Mouse (Mus musculus): ENCODE data around the gene Mcm5. TPM values are rescaled to one million over a fixed set of nuclear protein-coding genes. Genes with fewer than 3 reads are reported as not detected.
A peak's percentile ranks its signal among the peaks of the same experiment; 100 is the strongest.

Gene Mcm5
- total RNA-seq, 1 experiment from 2014 or later: 325 TPM

DNA sequence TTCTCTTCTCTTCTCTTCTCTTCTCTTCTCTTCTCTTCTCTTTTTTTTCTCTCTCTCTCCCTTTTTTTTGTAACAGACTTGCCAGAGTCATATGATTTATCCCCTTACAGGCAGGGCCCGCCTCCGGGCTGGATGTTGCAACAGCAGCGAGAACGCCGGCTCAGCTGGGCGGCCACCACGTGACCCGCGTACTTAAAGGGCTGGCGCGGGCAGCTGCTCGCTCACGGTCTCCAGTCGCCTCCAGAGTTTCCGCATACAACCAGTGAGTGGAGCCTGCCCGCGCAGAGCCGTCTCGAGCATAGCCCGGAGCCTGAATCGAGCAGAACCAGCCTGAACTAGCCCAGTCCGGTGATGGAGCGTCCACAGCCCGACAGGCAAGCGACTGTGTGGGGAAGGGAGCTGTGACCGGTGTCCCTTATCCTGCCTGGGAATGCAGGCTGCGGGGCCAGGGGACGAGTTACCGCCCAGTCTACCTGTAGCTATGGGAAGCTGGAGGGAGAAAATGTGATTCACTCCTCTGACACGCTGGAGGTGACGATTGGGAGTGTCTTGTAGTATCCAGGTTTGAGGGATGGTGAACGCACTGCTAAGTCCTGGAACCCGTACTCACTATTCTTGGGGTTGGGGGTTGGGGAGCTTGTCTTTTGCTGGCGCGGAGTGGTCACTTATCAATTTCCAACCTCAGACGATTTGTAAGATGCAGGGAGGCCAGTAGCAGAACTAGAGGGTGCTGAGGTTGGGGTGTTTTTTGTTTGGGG is 15.8 kb upstream of the Mcm5 start, which contains the start of gene Hmox1:
TSS of gene Hmox1 (plus strand) at position 223 of the 758 bp plus-strand sequence.
- peak; percentile 92 for ATAC-seq (replicated peaks; ENCODE audit: low read depth, poor library complexity, severe bottlenecking)

DNA sequence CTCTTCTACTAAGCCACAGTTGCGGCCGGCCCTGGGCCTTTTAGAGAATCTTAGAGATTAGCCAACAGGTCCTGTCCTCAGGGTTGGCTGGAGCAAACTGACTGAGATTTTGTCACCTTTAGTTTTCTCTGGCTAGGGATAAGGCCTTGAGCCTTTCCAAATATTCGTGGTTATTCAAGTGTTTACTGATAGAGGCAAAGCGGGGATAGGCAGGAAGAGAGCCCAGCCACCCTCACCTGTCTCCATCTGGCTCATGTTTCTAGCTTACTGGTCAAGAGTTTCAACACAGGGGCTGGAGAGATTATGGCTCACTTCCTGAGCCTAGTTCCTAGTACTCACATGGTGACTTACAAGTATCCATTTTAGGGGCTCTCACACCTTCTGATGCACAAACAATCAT is 6.4 kb upstream of the Mcm5 start:
- ATAC-seq (replicated peaks; ENCODE audit: low read depth, poor library complexity, severe bottlenecking): no peak

GRCm38 (mm10) chr8:75103376-75103878 is 5.9 kb upstream of the Mcm5 start:
- ATAC-seq (replicated peaks; ENCODE audit: low read depth, poor library complexity, severe bottlenecking): no peak

GRCm38 (mm10) chr8:75108527-75109235 is 688 bp upstream of the Mcm5 start:
- ATAC-seq (replicated peaks; ENCODE audit: low read depth, poor library complexity, severe bottlenecking): peak; percentile 80

- no peak for ATAC-seq (replicated peaks; ENCODE audit: low read depth, poor library complexity, severe bottlenecking)
These were observed 724 bp downstream of the Mcm5 start for GRCm38 (mm10) chr8:75110093-75110492.

GRCm38 (mm10) chr8:75118505-75118904 is 9.1 kb downstream of the Mcm5 start:
- no peak for ATAC-seq (replicated peaks; ENCODE audit: low read depth, poor library complexity, severe bottlenecking)

DNA sequence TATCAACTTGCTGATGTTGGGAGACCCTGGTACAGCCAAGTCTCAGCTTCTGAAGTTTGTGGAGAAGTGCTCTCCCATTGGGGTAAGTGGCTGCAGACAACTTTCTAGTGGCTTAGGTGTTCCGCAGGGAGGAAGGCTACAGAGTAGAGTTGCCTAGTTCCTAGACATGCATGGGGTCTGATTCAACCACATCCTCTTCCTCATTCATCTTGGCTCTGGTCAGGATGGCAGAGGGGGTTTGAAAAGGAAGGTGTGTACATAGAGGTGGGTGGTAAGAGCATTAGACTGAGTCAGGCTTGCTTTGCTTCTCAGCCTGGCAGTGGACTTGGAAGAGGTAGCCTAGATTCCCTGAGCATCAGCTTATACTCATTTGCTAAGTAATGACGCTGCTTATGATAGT is 9.9 kb downstream of the Mcm5 start:
- peak; percentile 70 for ATAC-seq (replicated peaks; ENCODE audit: low read depth, poor library complexity, severe bottlenecking)

- ATAC-seq (replicated peaks; ENCODE audit: low read depth, poor library complexity, severe bottlenecking): peak; percentile 98
These were observed 10.4 kb downstream of the Mcm5 start for GRCm38 (mm10) chr8:75119747-75120146.

DNA sequence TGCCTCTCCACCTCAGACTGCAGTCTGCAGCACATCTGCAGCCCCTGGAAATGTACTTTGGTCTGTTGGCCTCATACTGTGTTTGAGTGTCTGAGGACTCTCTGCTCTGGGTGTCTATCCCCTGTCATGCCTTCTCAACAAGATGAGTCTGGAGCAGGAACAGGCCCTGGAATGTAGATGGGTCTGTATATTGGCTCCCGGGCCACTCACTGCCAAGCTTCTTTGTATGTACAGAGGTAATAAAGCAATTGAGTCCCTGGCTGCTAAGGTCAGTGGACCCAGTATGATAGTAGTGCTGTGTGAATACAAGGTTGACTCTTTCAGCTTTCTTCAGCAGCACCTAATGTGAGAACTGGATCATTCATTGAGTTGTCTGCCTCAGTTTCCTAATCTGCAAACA is 18.0 kb downstream of the Mcm5 start:
- no peak for ATAC-seq (replicated peaks; ENCODE audit: low read depth, poor library complexity, severe bottlenecking)

DNA sequence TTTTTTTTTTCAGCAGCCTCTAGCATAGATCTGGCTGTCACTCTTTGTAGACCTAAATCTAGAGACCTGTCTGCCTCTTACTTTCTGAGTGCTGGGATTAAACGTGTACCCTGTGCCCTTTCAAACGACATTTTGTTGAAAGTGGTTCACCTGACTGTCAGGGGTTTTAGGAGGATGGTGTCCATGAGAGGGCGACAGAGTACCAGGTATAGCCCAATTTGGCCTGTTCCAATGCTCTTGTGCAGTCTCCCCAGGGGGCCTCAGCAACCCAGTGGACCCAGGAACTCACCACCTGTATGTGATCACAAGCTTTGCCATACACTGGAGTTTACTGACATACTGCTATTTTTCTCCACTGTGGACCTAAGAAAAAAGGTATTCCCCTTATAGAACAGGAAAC is 23.1 kb downstream of the Mcm5 start:
- ATAC-seq (replicated peaks; ENCODE audit: low read depth, poor library complexity, severe bottlenecking): peak; percentile 71

GRCm38 (mm10) chr8:75133399-75133798 is 24.0 kb downstream of the Mcm5 start:
- no peak for ATAC-seq (replicated peaks; ENCODE audit: low read depth, poor library complexity, severe bottlenecking)

DNA sequence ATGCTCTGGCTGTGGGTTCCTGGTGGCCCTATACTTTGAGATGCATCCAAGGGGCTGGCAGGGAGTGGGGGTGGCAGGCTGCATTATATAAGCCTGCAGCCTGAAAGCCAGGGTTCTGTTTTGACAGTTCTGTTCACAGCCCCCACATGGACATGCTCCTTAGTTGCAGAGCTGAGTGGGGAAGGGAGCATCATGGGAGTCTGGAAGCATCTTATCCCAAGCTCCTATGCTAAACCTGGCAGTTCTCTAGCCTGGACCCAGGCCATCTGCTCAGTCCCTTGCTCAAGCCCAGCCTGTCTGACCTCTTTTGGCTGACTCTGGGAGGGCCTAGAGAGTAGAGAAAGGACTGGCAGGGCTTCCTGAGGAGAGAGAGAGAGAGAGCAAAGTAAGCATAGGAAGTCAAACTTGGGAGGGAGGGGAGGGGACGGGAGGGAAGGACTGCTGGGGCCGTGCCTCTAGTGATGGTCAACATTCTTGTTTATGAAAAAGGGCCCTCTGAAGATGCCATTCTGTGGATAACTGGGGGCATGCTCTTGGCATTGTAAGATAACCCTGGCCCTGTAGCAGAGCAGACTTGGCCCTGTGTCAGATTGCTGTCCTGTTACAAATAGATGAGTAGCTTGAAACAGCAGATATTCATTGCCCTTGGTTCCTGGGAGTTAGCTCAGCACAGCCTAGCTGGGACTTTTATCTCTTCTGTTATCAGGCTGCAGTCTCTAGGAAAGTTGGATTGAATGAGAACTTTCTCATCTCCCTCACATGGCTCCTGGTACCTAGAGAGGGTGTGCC is 25.4 kb downstream of the Mcm5 start:
- peak; percentile 34; the same call in 1 of the 2 replicates for ATAC-seq (replicated peaks; ENCODE audit: low read depth, poor library complexity, severe bottlenecking)

DNA sequence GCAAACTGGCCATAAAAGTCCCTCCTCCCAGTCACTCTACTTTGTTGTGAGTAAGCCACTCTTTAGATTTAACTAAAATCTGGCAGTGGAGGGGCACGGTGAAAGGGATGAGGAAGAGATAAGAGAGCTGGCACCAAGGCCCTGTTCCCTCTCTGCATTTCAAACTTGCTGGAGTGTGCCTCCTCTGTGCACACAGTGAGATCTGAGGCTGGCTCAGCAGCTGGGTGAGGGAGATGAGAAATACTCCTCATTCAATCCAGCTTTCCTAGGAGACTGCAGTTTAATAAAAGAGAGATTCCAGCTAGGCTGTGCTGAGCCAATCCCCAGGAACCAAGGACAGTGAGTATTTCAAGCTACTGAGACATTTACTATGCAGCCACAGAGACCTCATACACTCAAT is 26.4 kb downstream of the Mcm5 start:
- no peak for ATAC-seq (replicated peaks; ENCODE audit: low read depth, poor library complexity, severe bottlenecking)

- ATAC-seq (replicated peaks; ENCODE audit: low read depth, poor library complexity, severe bottlenecking): no peak
These were observed 26.9 kb downstream of the Mcm5 start for GRCm38 (mm10) chr8:75136256-75136655.

DNA sequence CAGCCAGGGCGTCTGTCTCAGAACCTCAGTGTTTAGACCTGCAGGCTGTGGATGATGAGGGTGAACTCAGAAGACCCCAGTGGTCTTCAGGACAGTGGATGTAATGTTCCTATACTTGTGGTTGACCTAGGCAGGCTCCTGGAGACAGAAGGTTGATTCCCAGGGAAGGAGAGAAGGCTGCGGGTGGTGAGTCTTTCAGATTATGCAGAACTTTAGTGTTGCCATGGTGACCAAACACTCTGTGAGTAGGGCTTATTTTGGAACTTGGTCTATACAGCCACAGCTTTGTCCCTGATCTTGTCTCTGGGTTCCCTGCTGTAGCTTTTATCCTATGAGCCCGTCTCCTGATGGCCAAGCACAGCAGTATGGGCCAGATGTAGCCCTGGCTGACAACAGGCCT is 28.2 kb downstream of the Mcm5 start:
- ATAC-seq (replicated peaks; ENCODE audit: low read depth, poor library complexity, severe bottlenecking): no peak

GRCm38 (mm10) chr8:75150911-75151610 is 41.7 kb downstream of the Mcm5 start:
- peak; percentile 60 for ATAC-seq (replicated peaks; ENCODE audit: low read depth, poor library complexity, severe bottlenecking)

DNA sequence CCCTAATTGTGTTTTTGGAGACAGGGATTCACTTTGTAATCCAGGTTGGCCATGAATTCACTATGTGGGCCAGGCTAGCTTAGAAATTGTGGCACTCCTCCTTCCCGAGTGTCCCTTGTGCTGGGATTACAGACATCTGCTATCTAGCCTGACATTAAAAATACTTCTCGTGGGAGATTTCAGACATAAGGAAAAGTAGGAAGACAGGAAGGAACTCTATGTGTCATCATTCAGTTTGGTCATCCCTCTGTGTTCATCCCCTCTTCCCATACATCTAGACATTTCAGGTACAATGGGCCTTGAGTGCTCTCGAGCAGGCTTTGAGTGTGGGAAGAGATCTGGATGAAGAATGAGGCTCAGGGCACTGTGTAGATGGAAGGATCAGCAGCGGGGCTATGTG is 42.4 kb downstream of the Mcm5 start:
- no peak for ATAC-seq (replicated peaks; ENCODE audit: low read depth, poor library complexity, severe bottlenecking)

DNA sequence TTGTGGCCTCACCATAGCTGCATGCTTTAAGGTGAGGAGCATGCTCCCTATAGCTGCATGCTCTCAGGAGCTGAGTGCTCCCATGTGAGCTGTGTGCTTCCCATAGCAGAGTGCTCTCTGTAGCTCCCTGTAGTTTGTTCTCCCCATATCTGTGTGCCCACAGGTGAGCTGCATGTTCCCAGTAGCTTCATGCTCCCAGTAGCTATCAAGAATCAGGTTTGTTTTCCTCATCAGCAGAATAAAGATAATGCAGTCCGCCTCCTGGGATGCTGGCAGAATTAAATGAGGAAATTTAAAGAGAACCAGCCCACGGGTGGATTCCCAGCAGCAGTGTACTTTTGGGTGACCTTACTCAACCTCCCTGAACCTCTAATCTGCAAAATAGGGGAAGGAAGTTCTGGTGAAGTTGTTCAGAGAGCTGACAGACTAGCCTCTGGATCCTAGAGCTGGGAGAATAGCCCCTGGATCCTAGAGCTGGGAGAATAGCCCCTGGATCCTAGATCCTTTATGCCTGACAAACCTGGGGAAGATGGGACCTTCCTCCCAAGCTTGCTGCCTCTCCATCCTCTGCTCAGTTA is 43.2 kb downstream of the Mcm5 start:
- ATAC-seq (replicated peaks; ENCODE audit: low read depth, poor library complexity, severe bottlenecking): 0 out of 2 replicates have a peak, but pooled peaks have one; percentile 21

DNA sequence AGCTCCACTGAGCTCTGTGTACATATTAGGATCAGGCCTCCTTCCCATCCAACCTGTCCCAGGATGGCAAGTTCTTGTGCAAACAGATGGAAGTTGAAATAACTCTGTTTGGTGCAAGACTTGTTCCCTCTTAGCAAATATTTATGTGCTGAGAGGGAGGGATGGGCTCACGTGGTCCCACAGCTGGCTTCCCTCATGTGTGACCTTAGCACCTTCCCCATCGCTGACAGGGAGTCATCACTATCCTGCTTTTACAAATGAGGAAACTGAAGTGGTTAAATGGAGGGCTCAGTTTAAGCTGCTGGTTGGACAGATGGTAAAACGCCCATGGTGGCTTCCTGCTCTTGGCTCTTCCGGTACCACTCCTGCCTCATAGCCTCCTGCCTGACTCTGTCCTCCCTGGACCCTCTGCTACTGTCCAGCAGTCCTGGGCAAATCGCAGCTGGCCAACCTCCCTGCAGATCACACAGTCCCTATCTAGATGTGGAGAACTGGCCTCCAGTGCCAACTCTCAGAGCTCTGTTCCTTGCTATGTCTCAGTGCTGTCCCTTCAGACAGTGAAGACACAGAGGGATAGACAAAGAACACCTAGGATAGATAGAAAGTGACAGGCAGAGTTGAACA is 45.6 kb downstream of the Mcm5 start:
- 0 out of 2 replicates have a peak, but pooled peaks have one; percentile 26 for ATAC-seq (replicated peaks; ENCODE audit: low read depth, poor library complexity, severe bottlenecking)

Measured in common myeloid progenitor, adult 5-6 weeks (primary cell).